Mouse (Mus musculus): Measurements from ENCODE around the gene Vps26c. TPM values are rescaled to one million over a fixed set of nuclear protein-coding genes. Genes with fewer than 3 reads are reported as not detected.
A peak's percentile ranks its signal among the peaks of the same experiment; 100 is the strongest.

Gene Vps26c
- total and polyA plus RNA-seq, 3 experiments: 40.0 to 75.5 (median 46.9) TPM

DNA sequence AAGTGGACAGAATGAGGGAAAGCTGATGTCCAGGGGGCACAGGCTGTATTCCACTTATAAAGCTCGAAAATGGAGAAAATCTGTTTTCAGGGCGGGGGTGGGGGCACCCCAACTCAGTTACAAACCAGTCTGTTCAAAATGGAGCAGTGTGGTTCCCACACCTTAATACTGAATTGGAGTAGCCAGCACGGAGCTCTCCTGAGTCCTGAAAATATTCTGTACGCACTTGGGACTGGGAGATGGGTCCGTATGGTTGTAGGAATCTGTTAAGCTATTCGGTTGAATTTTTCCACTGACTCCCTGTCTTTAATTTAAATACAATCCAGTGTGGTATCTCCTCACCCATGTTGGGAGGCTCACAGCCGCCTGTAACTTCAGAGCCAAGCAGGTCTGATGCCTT, 28.7 kb upstream of the Vps26c start:
- H3K4me1 ChIP-seq (ENCODE audit: control insufficient read depth in 1 of 2, insufficient read depth in 2 of 2): peaks cover 0 to 6% of the 10 kb centered on the region in 2 experiments; a peak in 2 of 4 replicates
- TF ChIP-seq MEF2A (IDR thresholded peaks at IDR 0.05; ENCODE audit: borderline replicate concordance, low read depth, low read length) (no peak), MAFK (IDR thresholded peaks at IDR 0.05; ENCODE audit: insufficient replicate concordance, low read length) (no peak), CHD1 (IDR thresholded peaks at IDR 0.05; ENCODE audit: low read depth, low read length) (no peak), ZMIZ1 (IDR thresholded peaks at IDR 0.05; ENCODE audit: low read depth, low read length) (no peak), SIN3A (IDR thresholded peaks at IDR 0.05; ENCODE audit: low read length) (no peak), JUND (conservative IDR thresholded peaks at IDR 0.05; ENCODE audit: low read depth, low read length) (no peak), ZKSCAN1 (IDR thresholded peaks at IDR 0.05; ENCODE audit: borderline replicate concordance, low read depth, low read length) (no peak)
- H3K4me2 ChIP-seq (ENCODE audit: insufficient read depth, low read depth, poor library complexity, severe bottlenecking): no peak overlapping the region
- no peak overlapping the region for H3K27ac ChIP-seq (ENCODE audit: insufficient read depth, low read depth)
- H3K9ac ChIP-seq (ENCODE audit: insufficient read depth, low read depth): no peak overlapping the region
- in situ Hi-C loops (cut with MboI; ENCODE audit: low pct_ligation_motif_present, low pct_unique_long_range_greater_than_20kb, low sequenced_read_pairs): no loop called here
- peaks cover 13% of the 10 kb centered on the region for H3K9me3 ChIP-seq (replicated peaks; ENCODE audit: low read length)
- DNase-seq (ENCODE audit: extremely low read depth): no peak
- H3K4me3 ChIP-seq (replicated peaks in 1 of 3; ENCODE audit: low read depth in 2 of 3, low read length in 2 of 3, poor library complexity in 1 of 3): no peak overlapping the region
- no peaks in the 10 kb centered on the region for H3K79me2 ChIP-seq (replicated peaks; ENCODE audit: control insufficient read depth, extremely low read depth, insufficient read depth, poor library complexity, severe bottlenecking)
- H3K36me3 ChIP-seq (replicated peaks in 1 of 2; ENCODE audit: control insufficient read depth in 1 of 2, insufficient read depth in 1 of 2, low read length in 1 of 2): no peaks in the 10 kb centered on the region
- no peaks in the 10 kb centered on the region for H3K27me3 ChIP-seq (replicated peaks)
- dilution Hi-C loops (cut with MboI; ENCODE audit: extremely low pct_ligation_motif_present, extremely low pct_unique_long_range_greater_than_20kb, low sequenced_read_pairs): no loop called here

GRCm38 (mm10) chr16:94551934-94552333, 25.3 kb upstream of the Vps26c start:
- in situ Hi-C loops (cut with MboI; ENCODE audit: low pct_ligation_motif_present, low pct_unique_long_range_greater_than_20kb, low sequenced_read_pairs): no loop called here
- Histone ChIP-seq H3K9me3 (replicated peaks; ENCODE audit: low read length) (peaks cover 13% of the 10 kb centered on the region), H3K4me3 (replicated peaks in 1 of 3; ENCODE audit: low read depth in 2 of 3, low read length in 2 of 3, poor library complexity in 1 of 3) (no peak overlapping the region), H3K36me3 (replicated peaks in 1 of 2; ENCODE audit: control insufficient read depth in 1 of 2, insufficient read depth in 1 of 2, low read length in 1 of 2) (no peaks in the 10 kb centered on the region), H3K9ac (ENCODE audit: insufficient read depth, low read depth) (no peak overlapping the region), H3K4me1 (ENCODE audit: control insufficient read depth in 1 of 2, insufficient read depth in 2 of 2) (peaks cover 0 to 6% of the 10 kb centered on the region in 2 experiments; a peak in 2 of 4 replicates), H3K4me2 (ENCODE audit: insufficient read depth, low read depth, poor library complexity, severe bottlenecking) (no peak overlapping the region), H3K27ac (ENCODE audit: insufficient read depth, low read depth) (no peak overlapping the region), H3K79me2 (replicated peaks; ENCODE audit: control insufficient read depth, extremely low read depth, insufficient read depth, poor library complexity, severe bottlenecking) (no peaks in the 10 kb centered on the region), H3K27me3 (replicated peaks) (no peaks in the 10 kb centered on the region)
- dilution Hi-C loops (cut with MboI; ENCODE audit: extremely low pct_ligation_motif_present, extremely low pct_unique_long_range_greater_than_20kb, low sequenced_read_pairs): no loop called here
- no peak for DNase-seq (ENCODE audit: extremely low read depth)
- TF ChIP-seq RAD21 (IDR thresholded peaks at IDR 0.05; ENCODE audit: low read depth, low read length) (no peak), USF2 (conservative IDR thresholded peaks at IDR 0.05; ENCODE audit: low read depth, low read length) (no peak), ZMIZ1 (IDR thresholded peaks at IDR 0.05; ENCODE audit: low read depth, low read length) (no peak), TBP (conservative IDR thresholded peaks at IDR 0.05; ENCODE audit: low read depth, low read length) (no peak), CHD2 (IDR thresholded peaks at IDR 0.05; ENCODE audit: low read length) (0 out of 2 replicates have a peak, but pooled peaks have one; percentile 47), KAT2A (IDR thresholded peaks at IDR 0.05; ENCODE audit: insufficient replicate concordance, low read length) (no peak), MAZ (IDR thresholded peaks at IDR 0.05; ENCODE audit: low read depth, low read length) (no peak), IRF4 (IDR thresholded peaks at IDR 0.05; ENCODE audit: low read depth, low read length) (no peak), POLR2AphosphoS2 (IDR thresholded peaks at IDR 0.05; ENCODE audit: low read depth, low read length) (no peak)
